Mouse (Mus musculus): ENCODE measurements around the gene Hmcn1. TPM values are rescaled to one million over a fixed set of nuclear protein-coding genes. Genes with fewer than 3 reads are reported as not detected.

Gene Hmcn1
- polyA plus RNA-seq, 1 experiment from 2014 or later = 14.2 TPM

- no peaks in the 10 kb centered on the region for H3K27me3 ChIP-seq (ENCODE audit: low read depth, poor library complexity, severe bottlenecking)
- H3K9me3 ChIP-seq (replicated peaks) = no peaks in the 10 kb centered on the region
- H3K4me1 ChIP-seq = peaks cover 12% of the 10 kb centered on the region
- H3K4me3 ChIP-seq = no peak overlapping the region
- no peak for DNase-seq (ENCODE audit: low spot score)
- H3K27ac ChIP-seq = no peak overlapping the region
- no peaks in the 10 kb centered on the region for H3K36me3 ChIP-seq
- 91% methylated on average over 3 of the region's 3 CpGs for WGBS
Observed at GRCm38 (mm10) chr1:150978651-150979050, 14.6 kb downstream of the Hmcn1 start.

- no peak overlapping the region for H3K27ac ChIP-seq
- no peaks in the 10 kb centered on the region for H3K36me3 ChIP-seq
- no peaks in the 10 kb centered on the region for H3K9me3 ChIP-seq (replicated peaks)
- WGBS = 60% methylated on average over 2 of the region's 2 CpGs
- H3K4me3 ChIP-seq = no peak overlapping the region
- peaks cover 12% of the 10 kb centered on the region for H3K4me1 ChIP-seq
- no peak for DNase-seq (ENCODE audit: low spot score)
- H3K27me3 ChIP-seq (ENCODE audit: low read depth, poor library complexity, severe bottlenecking) = no peaks in the 10 kb centered on the region
Observed at GRCm38 (mm10) chr1:150976263-150976662, 17.0 kb downstream of the Hmcn1 start.

GRCm38 (mm10) chr1:150959486-150960074, 33.7 kb downstream of the Hmcn1 start:
- H3K4me1 ChIP-seq = 0 out of 2 replicates have a peak, but pooled peaks cover 3% of the 10 kb centered on the region
- no peaks in the 10 kb centered on the region for H3K36me3 ChIP-seq

GRCm38 (mm10) chr1:150951004-150951403, 42.2 kb downstream of the Hmcn1 start:
- H3K27me3 ChIP-seq (ENCODE audit: low read depth, poor library complexity, severe bottlenecking) = no peaks in the 10 kb centered on the region
- no peak overlapping the region for H3K27ac ChIP-seq
- no peaks in the 10 kb centered on the region for H3K36me3 ChIP-seq
- DNase-seq (ENCODE audit: low spot score) = no peak
- 87% methylated on average over 5 of the region's 5 CpGs for WGBS
- H3K9me3 ChIP-seq (replicated peaks) = no peaks in the 10 kb centered on the region
- H3K4me1 ChIP-seq = peaks cover 46% of the 10 kb centered on the region
- no peak overlapping the region for H3K4me3 ChIP-seq

More at GRCm38 (mm10) chr1:150959486-150960074, 33.7 kb downstream of the Hmcn1 start:
- no peak overlapping the region for H3K4me3 ChIP-seq
- H3K27ac ChIP-seq = no peak overlapping the region
- no peaks in the 10 kb centered on the region for H3K27me3 ChIP-seq (ENCODE audit: low read depth, poor library complexity, severe bottlenecking)
- no peak for DNase-seq (ENCODE audit: low spot score)
- no peaks in the 10 kb centered on the region for H3K9me3 ChIP-seq (replicated peaks)
- 85% methylated on average over 5 of the region's 5 CpGs for WGBS

- WGBS = 26% methylated on average over 3 of the region's 3 CpGs
- Histone ChIP-seq H3K27me3 (ENCODE audit: low read depth, poor library complexity, severe bottlenecking) (no peaks in the 10 kb centered on the region), H3K4me1 (peaks cover 47% of the 10 kb centered on the region), H3K36me3 (no peaks in the 10 kb centered on the region), H3K27ac (no peak overlapping the region), H3K4me3 (no peak overlapping the region), H3K9me3 (replicated peaks) (no peaks in the 10 kb centered on the region)
- peak; percentile 52 for DNase-seq (ENCODE audit: low spot score)
Observed at GRCm38 (mm10) chr1:150950046-150950445, 43.2 kb downstream of the Hmcn1 start.

GRCm38 (mm10) chr1:150948911-150949310, 44.3 kb downstream of the Hmcn1 start:
- 93% methylated on average over 2 of the region's 2 CpGs for WGBS
- H3K27me3 ChIP-seq (ENCODE audit: low read depth, poor library complexity, severe bottlenecking) = no peaks in the 10 kb centered on the region
- no peaks in the 10 kb centered on the region for H3K9me3 ChIP-seq (replicated peaks)
- H3K36me3 ChIP-seq = no peaks in the 10 kb centered on the region
- no peak for DNase-seq (ENCODE audit: low spot score)
- peaks cover 59% of the 10 kb centered on the region for H3K4me1 ChIP-seq
- H3K27ac ChIP-seq = no peak overlapping the region
- no peak overlapping the region for H3K4me3 ChIP-seq

GRCm38 (mm10) chr1:150943601-150944000, 49.6 kb downstream of the Hmcn1 start:
- H3K4me3 ChIP-seq = no peak overlapping the region
- H3K36me3 ChIP-seq = no peaks in the 10 kb centered on the region
- 11% methylated on average over 2 of the region's 2 CpGs for WGBS
- peaks cover 31% of the 10 kb centered on the region for H3K4me1 ChIP-seq
- no peaks in the 10 kb centered on the region for H3K9me3 ChIP-seq (replicated peaks)
- no peak overlapping the region for H3K27ac ChIP-seq
- no peaks in the 10 kb centered on the region for H3K27me3 ChIP-seq (ENCODE audit: low read depth, poor library complexity, severe bottlenecking)
- DNase-seq (ENCODE audit: low spot score) = no peak

- H3K36me3 ChIP-seq = no peaks in the 10 kb centered on the region
- 85% methylated on average over 2 of the region's 2 CpGs for WGBS
- no peaks in the 10 kb centered on the region for H3K27me3 ChIP-seq (ENCODE audit: low read depth, poor library complexity, severe bottlenecking)
- no peaks in the 10 kb centered on the region for H3K9me3 ChIP-seq (replicated peaks)
- DNase-seq (ENCODE audit: low spot score) = no peak
- peaks cover 26% of the 10 kb centered on the region for H3K4me1 ChIP-seq
- H3K27ac ChIP-seq = no peak overlapping the region
- H3K4me3 ChIP-seq = no peak overlapping the region
Observed at GRCm38 (mm10) chr1:150942143-150942542, 51.1 kb downstream of the Hmcn1 start.

- WGBS = 59% methylated on average over 4 of the region's 4 CpGs
- DNase-seq (ENCODE audit: low spot score) = no peak
- H3K27ac ChIP-seq = no peak overlapping the region
- peaks cover 13% of the 10 kb centered on the region for H3K4me1 ChIP-seq
- H3K27me3 ChIP-seq (ENCODE audit: low read depth, poor library complexity, severe bottlenecking) = no peaks in the 10 kb centered on the region
- no peaks in the 10 kb centered on the region for H3K36me3 ChIP-seq
- H3K9me3 ChIP-seq (replicated peaks) = no peaks in the 10 kb centered on the region
- no peak overlapping the region for H3K4me3 ChIP-seq
Observed at GRCm38 (mm10) chr1:150936821-150937220, 56.4 kb downstream of the Hmcn1 start.

GRCm38 (mm10) chr1:150933616-150934015, 59.6 kb downstream of the Hmcn1 start:
- H3K4me3 ChIP-seq = peak overlapping the region; percentile 22
- no peaks in the 10 kb centered on the region for H3K36me3 ChIP-seq
- H3K27me3 ChIP-seq (ENCODE audit: low read depth, poor library complexity, severe bottlenecking) = no peaks in the 10 kb centered on the region
- 18% methylated on average over 9 of the region's 9 CpGs for WGBS
- DNase-seq (ENCODE audit: low spot score) = peak; percentile 63
- no peaks in the 10 kb centered on the region for H3K9me3 ChIP-seq (replicated peaks)
- peaks cover 13% of the 10 kb centered on the region for H3K4me1 ChIP-seq
- peak overlapping the region; percentile 15; the same call in 1 of the 2 replicates for H3K27ac ChIP-seq

- H3K27ac ChIP-seq = no peak overlapping the region
- peaks cover 8% of the 10 kb centered on the region; the same call in 1 of the 2 replicates for H3K4me1 ChIP-seq
Observed at GRCm38 (mm10) chr1:150920860-150921259, 72.4 kb downstream of the Hmcn1 start.

GRCm38 (mm10) chr1:150920276-150920675, 73.0 kb downstream of the Hmcn1 start:
- H3K4me3 ChIP-seq = no peak overlapping the region
- no peaks in the 10 kb centered on the region for H3K9me3 ChIP-seq (replicated peaks)
- H3K36me3 ChIP-seq = no peaks in the 10 kb centered on the region
- DNase-seq (ENCODE audit: low spot score) = peak; percentile 68
- WGBS = 47% methylated on average over 6 of the region's 6 CpGs
- H3K27ac ChIP-seq = no peak overlapping the region
- peaks cover 8% of the 10 kb centered on the region; the same call in 1 of the 2 replicates for H3K4me1 ChIP-seq
- H3K27me3 ChIP-seq (ENCODE audit: low read depth, poor library complexity, severe bottlenecking) = no peaks in the 10 kb centered on the region

More at GRCm38 (mm10) chr1:150920860-150921259, 72.4 kb downstream of the Hmcn1 start:
- Histone ChIP-seq H3K9me3 (replicated peaks) (no peaks in the 10 kb centered on the region), H3K36me3 (no peaks in the 10 kb centered on the region), H3K27me3 (ENCODE audit: low read depth, poor library complexity, severe bottlenecking) (no peaks in the 10 kb centered on the region), H3K4me3 (no peak overlapping the region)
- WGBS = 86% methylated on average over 9 of the region's 9 CpGs
- no peak for DNase-seq (ENCODE audit: low spot score)

- Histone ChIP-seq H3K36me3 (no peaks in the 10 kb centered on the region), H3K27me3 (ENCODE audit: low read depth, poor library complexity, severe bottlenecking) (no peaks in the 10 kb centered on the region), H3K27ac (no peak overlapping the region), H3K4me1 (peaks cover 12% of the 10 kb centered on the region), H3K4me3 (no peak overlapping the region), H3K9me3 (replicated peaks) (no peaks in the 10 kb centered on the region)
- WGBS = 89% methylated on average over 2 of the region's 2 CpGs
- DNase-seq (ENCODE audit: low spot score) = no peak
Observed at GRCm38 (mm10) chr1:150914936-150915335, 78.3 kb downstream of the Hmcn1 start.
